Mouse (Mus musculus) liver, postnatal 0 days (tissue): ENCODE results near the gene Foxp4.

Source experiments
- CTCF ChIP-seq: sonication (generic); IDR thresholded peaks from 2 replicates; pipeline ENCODE4 v1.5.1; 2016; ENCODE audit warnings: antibody characterized with exemption, low read depth
- EP300 ChIP-seq: IDR thresholded peaks from 2 replicates; pipeline ENCODE4 v1.6.1; 2016; ENCODE audit warnings: antibody characterized with exemption, low read depth, mild to moderate bottlenecking

GRCm38 (mm10) chr17:47889727-47890126 is 34.7 kb downstream of the Foxp4 start:
- TF ChIP-seq EP300 (no peak), CTCF (no peak)
